Mouse (Mus musculus): ENCODE results near the gene Mtmr11. TPM values are rescaled to one million over a fixed set of nuclear protein-coding genes. Genes with fewer than 3 reads are reported as not detected.
A peak's percentile ranks its signal among the peaks of the same experiment; 100 is the strongest.

The Mtmr11 gene
- 5.0 and 64.6 TPM in 2 replicates for polyA plus RNA-seq (2012; rRNA removed)

DNA sequence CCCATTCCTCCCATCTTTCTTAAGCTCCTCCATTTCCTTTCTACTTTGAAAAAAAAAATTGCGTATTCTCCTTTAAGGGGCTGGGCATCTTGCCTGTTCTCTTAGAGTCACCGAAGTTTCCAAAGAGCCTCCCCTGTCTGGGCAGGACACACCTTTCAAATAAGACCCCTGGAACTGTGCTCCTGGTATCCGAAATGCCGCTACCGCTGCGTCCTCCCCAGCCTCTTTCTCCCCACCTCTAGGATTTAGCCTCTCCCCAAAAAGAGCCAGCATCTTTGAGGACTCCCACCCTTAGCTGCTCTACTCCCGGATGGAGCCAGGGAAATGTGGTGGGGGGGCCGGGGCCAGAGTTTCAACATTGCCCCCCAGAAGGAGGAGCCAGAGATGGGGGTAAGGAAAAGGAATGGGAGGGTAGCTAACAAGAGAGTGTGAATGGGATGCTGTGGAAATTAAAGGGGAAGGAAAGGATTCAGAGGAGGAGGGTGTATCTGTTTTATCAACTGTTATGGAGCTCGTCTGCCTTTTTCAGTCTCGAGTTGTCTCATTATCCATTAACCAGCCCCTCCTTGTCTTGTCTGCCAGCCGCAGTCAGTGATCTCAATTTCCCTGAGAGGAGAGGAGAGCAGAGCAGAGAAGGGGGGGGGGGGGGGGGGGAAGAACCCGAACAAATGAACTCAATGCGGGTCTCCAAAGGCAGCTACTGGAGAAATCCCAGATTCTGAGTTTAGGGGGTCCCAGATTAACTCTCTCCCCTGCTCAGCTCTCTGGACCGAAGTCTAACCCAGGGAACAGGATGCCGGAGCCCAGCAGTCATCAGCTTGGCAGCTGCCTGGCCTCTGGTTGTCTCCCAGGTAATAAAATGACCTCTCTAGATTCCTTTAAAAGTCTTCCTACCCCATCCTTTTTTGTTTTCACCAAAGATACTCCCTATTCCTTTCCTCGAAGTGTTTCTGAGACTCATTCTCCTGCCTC lies at the start of gene Mtmr11:
Gene Mtmr11, plus strand, starts transcription at position 136 of the 972 bp plus-strand sequence.
- peak within 1 kb of the TSS; percentile 100 for H3K27ac ChIP-seq (ENCODE audit: insufficient read depth, low read depth, low read length)
- peaks cover 18% of the 10 kb centered on the region; the same call in 1 of the 2 replicates for H3K4me1 ChIP-seq (ENCODE audit: control insufficient read depth, insufficient read depth, insufficient read length, low read length)
- H3K36me3 ChIP-seq (ENCODE audit: control insufficient read depth, insufficient read depth, low read length), result no peaks in the 10 kb centered on the region
- peak within 1 kb of the TSS; percentile 74 for H3K4me3 ChIP-seq (ENCODE audit: low read depth, low read length)
- no peaks in the 10 kb centered on the region for H3K27me3 ChIP-seq (ENCODE audit: control insufficient read depth, insufficient read depth, low read length)
- 8% methylated on average over 16 of the region's 16 CpGs for WGBS
- TF ChIP-seq POLR2A (IDR thresholded peaks at IDR 0.05; ENCODE audit: low read depth, low read length), result no peak
- TF ChIP-seq CTCF (IDR thresholded peaks at IDR 0.05; ENCODE audit: extremely low read depth, insufficient read length, insufficient replicate concordance, low read depth, low read length), result no peak

- 77% methylated on average over 3 of the region's 3 CpGs for WGBS
- no peaks in the 10 kb centered on the region for H3K4me1 ChIP-seq (ENCODE audit: control insufficient read depth, insufficient read depth, insufficient read length, low read length)
- H3K27me3 ChIP-seq (ENCODE audit: control insufficient read depth, insufficient read depth, low read length), result no peaks in the 10 kb centered on the region
- TF ChIP-seq POLR2A (IDR thresholded peaks at IDR 0.05; ENCODE audit: low read depth, low read length) (no peak), CTCF (IDR thresholded peaks at IDR 0.05; ENCODE audit: extremely low read depth, insufficient read length, insufficient replicate concordance, low read depth, low read length) (no peak)
- H3K4me3 ChIP-seq (ENCODE audit: low read depth, low read length), result no peak overlapping the region
- H3K27ac ChIP-seq (ENCODE audit: insufficient read depth, low read depth, low read length), result no peak overlapping the region
- peaks cover 3% of the 10 kb centered on the region; the same call in 1 of the 2 replicates for H3K36me3 ChIP-seq (ENCODE audit: control insufficient read depth, insufficient read depth, low read length)
Measured at GRCm38 (mm10) chr3:96113251-96113650, 48.6 kb upstream of the Mtmr11 start.

DNA sequence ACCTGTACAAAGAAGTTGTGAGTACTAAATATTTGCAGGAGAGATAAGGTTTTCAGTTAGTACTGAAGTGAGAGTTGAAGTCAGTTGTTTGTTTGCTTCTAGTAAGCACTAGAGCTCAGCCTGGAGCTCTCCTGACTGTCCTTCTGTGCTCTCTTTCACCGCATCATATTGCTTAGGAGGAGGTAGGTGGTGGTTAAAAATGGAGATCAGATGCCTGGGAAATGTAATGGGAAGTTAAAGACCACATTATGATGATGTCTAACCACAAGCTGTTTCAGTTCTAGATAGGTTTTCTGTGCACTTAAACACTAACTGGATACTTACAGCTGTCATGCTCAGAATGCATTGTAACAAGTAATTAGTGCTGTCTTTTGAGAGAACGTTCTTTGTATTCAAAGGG lies 43.7 kb upstream of the Mtmr11 start:
- TF ChIP-seq POLR2A (IDR thresholded peaks at IDR 0.05; ENCODE audit: low read depth, low read length) (no peak), CTCF (IDR thresholded peaks at IDR 0.05; ENCODE audit: extremely low read depth, insufficient read length, insufficient replicate concordance, low read depth, low read length) (no peak)
- Histone ChIP-seq H3K4me3 (ENCODE audit: low read depth, low read length) (no peak overlapping the region), H3K27ac (ENCODE audit: insufficient read depth, low read depth, low read length) (no peak overlapping the region), H3K36me3 (ENCODE audit: control insufficient read depth, insufficient read depth, low read length) (0 out of 2 replicates have a peak, but pooled peaks cover 2% of the 10 kb centered on the region), H3K27me3 (ENCODE audit: control insufficient read depth, insufficient read depth, low read length) (no peaks in the 10 kb centered on the region), H3K4me1 (ENCODE audit: control insufficient read depth, insufficient read depth, insufficient read length, low read length) (no peaks in the 10 kb centered on the region)
- 73% methylated on average over 2 of the region's 2 CpGs for WGBS

GRCm38 (mm10) chr3:96118702-96119101 lies 43.1 kb upstream of the Mtmr11 start:
- WGBS, result 83% methylated on average over 2 of the region's 2 CpGs
- Histone ChIP-seq H3K36me3 (ENCODE audit: control insufficient read depth, insufficient read depth, low read length) (0 out of 2 replicates have a peak, but pooled peaks cover 2% of the 10 kb centered on the region), H3K4me1 (ENCODE audit: control insufficient read depth, insufficient read depth, insufficient read length, low read length) (no peaks in the 10 kb centered on the region), H3K27ac (ENCODE audit: insufficient read depth, low read depth, low read length) (no peak overlapping the region), H3K4me3 (ENCODE audit: low read depth, low read length) (no peak overlapping the region), H3K27me3 (ENCODE audit: control insufficient read depth, insufficient read depth, low read length) (no peaks in the 10 kb centered on the region)
- TF ChIP-seq POLR2A (IDR thresholded peaks at IDR 0.05; ENCODE audit: low read depth, low read length) (no peak), CTCF (IDR thresholded peaks at IDR 0.05; ENCODE audit: extremely low read depth, insufficient read length, insufficient replicate concordance, low read depth, low read length) (no peak)

DNA sequence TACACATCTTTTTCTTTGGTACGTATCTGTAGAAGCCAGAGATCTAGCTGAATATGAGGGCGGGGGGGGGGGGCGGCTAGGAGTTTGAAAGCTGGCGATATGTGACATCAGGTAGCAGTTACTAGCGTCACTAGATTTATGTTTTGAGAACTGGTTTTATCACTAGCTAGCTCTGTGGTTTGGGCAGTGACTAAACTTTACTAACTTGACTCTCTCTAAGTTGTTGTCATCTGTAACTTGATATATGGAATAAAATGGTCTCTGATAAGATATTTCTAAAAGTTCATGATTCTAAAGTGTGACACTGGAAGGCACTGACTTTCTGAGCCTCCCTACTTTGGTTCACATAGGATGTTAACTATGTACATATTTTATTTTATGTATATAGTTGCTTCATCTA lies 37.6 kb upstream of the Mtmr11 start:
- no peaks in the 10 kb centered on the region; the same call in 1 of the 2 replicates for H3K27me3 ChIP-seq (ENCODE audit: control insufficient read depth, insufficient read depth, low read length)
- no peaks in the 10 kb centered on the region for H3K36me3 ChIP-seq (ENCODE audit: control insufficient read depth, insufficient read depth, low read length)
- 93% methylated on average over 5 of the region's 5 CpGs for WGBS
- TF ChIP-seq CTCF (IDR thresholded peaks at IDR 0.05; ENCODE audit: extremely low read depth, insufficient read length, insufficient replicate concordance, low read depth, low read length) (no peak), POLR2A (IDR thresholded peaks at IDR 0.05; ENCODE audit: low read depth, low read length) (no peak)
- H3K4me3 ChIP-seq (ENCODE audit: low read depth, low read length), result no peak overlapping the region
- H3K4me1 ChIP-seq (ENCODE audit: control insufficient read depth, insufficient read depth, insufficient read length, low read length), result no peaks in the 10 kb centered on the region
- no peak overlapping the region for H3K27ac ChIP-seq (ENCODE audit: insufficient read depth, low read depth, low read length)

- Histone ChIP-seq H3K4me3 (ENCODE audit: low read depth, low read length) (no peak overlapping the region), H3K27ac (ENCODE audit: insufficient read depth, low read depth, low read length) (no peak overlapping the region), H3K4me1 (ENCODE audit: control insufficient read depth, insufficient read depth, insufficient read length, low read length) (no peaks in the 10 kb centered on the region), H3K27me3 (ENCODE audit: control insufficient read depth, insufficient read depth, low read length) (no peaks in the 10 kb centered on the region; the same call in 1 of the 2 replicates), H3K36me3 (ENCODE audit: control insufficient read depth, insufficient read depth, low read length) (no peaks in the 10 kb centered on the region)
- TF ChIP-seq POLR2A (IDR thresholded peaks at IDR 0.05; ENCODE audit: low read depth, low read length) (no peak), CTCF (IDR thresholded peaks at IDR 0.05; ENCODE audit: extremely low read depth, insufficient read length, insufficient replicate concordance, low read depth, low read length) (no peak)
Measured at GRCm38 (mm10) chr3:96128128-96128527, 33.7 kb upstream of the Mtmr11 start.

GRCm38 (mm10) chr3:96132478-96132877 lies 29.3 kb upstream of the Mtmr11 start:
- H3K27ac ChIP-seq (ENCODE audit: insufficient read depth, low read depth, low read length), result no peak overlapping the region
- H3K4me1 ChIP-seq (ENCODE audit: control insufficient read depth, insufficient read depth, insufficient read length, low read length), result peaks cover 3% of the 10 kb centered on the region; the same call in 1 of the 2 replicates
- H3K27me3 ChIP-seq (ENCODE audit: control insufficient read depth, insufficient read depth, low read length), result no peaks in the 10 kb centered on the region

More at GRCm38 (mm10) chr3:96132478-96132877, 29.3 kb upstream of the Mtmr11 start:
- Histone ChIP-seq H3K4me3 (ENCODE audit: low read depth, low read length) (no peak overlapping the region), H3K36me3 (ENCODE audit: control insufficient read depth, insufficient read depth, low read length) (no peaks in the 10 kb centered on the region; the same call in 1 of the 2 replicates)
- TF ChIP-seq CTCF (IDR thresholded peaks at IDR 0.05; ENCODE audit: extremely low read depth, insufficient read length, insufficient replicate concordance, low read depth, low read length) (no peak), POLR2A (IDR thresholded peaks at IDR 0.05; ENCODE audit: low read depth, low read length) (no peak)
- WGBS, result 62% methylated on average over 3 of the region's 3 CpGs

Data from small intestine, adult 2 months (tissue).